Comparison of ENCODE assay signal across 12 mouse cellular contexts in genomic region chr4:82249518-82250354, GRCm38 (mm10).
DNase-seq lines count a peak whose midpoint lies in the region; ATAC-seq and TF ChIP-seq lines count a peak whose summit lies in the region.
"Had no signal": no experiment of that assay in that cellular context is flagged by ENCODE, and none has a peak within 500 bp of the region (broad histone marks: within the 10 kb centered on the region; RNA-seq: fewer than 3 reads in every experiment).

No protein-coding gene starts in this region.

- H3K9me3 ChIP-seq in heart, embryonic 14.5 days (ENCODE audit: control insufficient read depth, low read length) = no peaks in the 10 kb centered on the region
- H3K9me3 ChIP-seq in lung, embryonic 15.5 days = no peaks in the 10 kb centered on the region
- H3K9me3 ChIP-seq in embryonic facial prominence, embryonic 15.5 days (replicated peaks) = no peaks in the 10 kb centered on the region
- no peaks in the 10 kb centered on the region for H3K9me3 ChIP-seq in neural tube, embryonic 15.5 days (replicated peaks)
- no peaks in the 10 kb centered on the region for H3K9me3 ChIP-seq in forebrain, embryonic 15.5 days
- H3K9me3 ChIP-seq: neural tube, embryonic 12.5 days had no signal

- 70% methylated on average over 11 of the region's 11 CpGs for WGBS in heart, embryonic 14.5 days
- 16% methylated on average over 11 of the region's 11 CpGs for WGBS in lung, embryonic 15.5 days
- 43% methylated on average over 11 of the region's 11 CpGs for WGBS in lung, adult 2 months
- 14% methylated on average over 11 of the region's 11 CpGs for WGBS in embryonic facial prominence, embryonic 15.5 days
- WGBS in neural tube, embryonic 15.5 days = 56% methylated on average over 11 of the region's 11 CpGs
- WGBS in forebrain, embryonic 15.5 days = 76% methylated on average over 11 of the region's 11 CpGs

- no peak for TF ChIP-seq CTCF in lung, adult 2 months (IDR thresholded peaks at IDR 0.05; ENCODE audit: insufficient read depth, low read length)

- no peaks in the 10 kb centered on the region for H3K36me3 ChIP-seq in heart, embryonic 14.5 days (ENCODE audit: control insufficient read depth, insufficient read depth, low read length)
- H3K36me3 ChIP-seq in lung, embryonic 15.5 days = no peaks in the 10 kb centered on the region
- H3K36me3 ChIP-seq in embryonic facial prominence, embryonic 15.5 days = no peaks in the 10 kb centered on the region
- H3K36me3 ChIP-seq in neural tube, embryonic 15.5 days = no peaks in the 10 kb centered on the region
- no peaks in the 10 kb centered on the region for H3K36me3 ChIP-seq in forebrain, embryonic 15.5 days
- H3K36me3 ChIP-seq: neural tube, embryonic 12.5 days had no signal

- no peak overlapping the region for H3K4me3 ChIP-seq in heart, embryonic 14.5 days (ENCODE audit: control insufficient read depth in 1 of 2, insufficient read depth in 1 of 2, low read depth in 1 of 2, low read length in 2 of 2)
- no peak overlapping the region for H3K4me3 ChIP-seq in lung, embryonic 15.5 days
- H3K4me3 ChIP-seq in lung, adult 2 months (replicated peaks; ENCODE audit: extremely low read depth, low read depth, low read length) = no peak overlapping the region
- no peak overlapping the region for H3K4me3 ChIP-seq in embryonic facial prominence, embryonic 15.5 days (replicated peaks)
- H3K4me3 ChIP-seq in neural tube, embryonic 15.5 days (replicated peaks) = no peak overlapping the region
- H3K4me3 ChIP-seq in forebrain, embryonic 15.5 days = no peak overlapping the region
- H3K4me3 ChIP-seq: neural tube, embryonic 12.5 days had no signal

- H3K4me1 ChIP-seq in heart, embryonic 14.5 days (ENCODE audit: control insufficient read depth in 2 of 2, insufficient read depth in 2 of 2, low read length in 2 of 2) = peaks cover 11 to 27% of the 10 kb centered on the region in 2 experiments
- H3K4me1 ChIP-seq in lung, embryonic 15.5 days = peaks cover 28% of the 10 kb centered on the region
- peaks cover 13% of the 10 kb centered on the region for H3K4me1 ChIP-seq in lung, adult 2 months (ENCODE audit: control insufficient read depth, insufficient read depth, low read length)
- H3K4me1 ChIP-seq in embryonic facial prominence, embryonic 15.5 days = peaks cover 29% of the 10 kb centered on the region
- H3K4me1 ChIP-seq in neural tube, embryonic 15.5 days = no peaks in the 10 kb centered on the region
- no peaks in the 10 kb centered on the region for H3K4me1 ChIP-seq in forebrain, embryonic 15.5 days
- H3K4me1 ChIP-seq: neural tube, embryonic 12.5 days had no signal

- H3K27me3 ChIP-seq in heart, embryonic 14.5 days (ENCODE audit: control insufficient read depth, insufficient read depth, low read length) = no peaks in the 10 kb centered on the region
- H3K27me3 ChIP-seq in lung, embryonic 15.5 days = no peaks in the 10 kb centered on the region
- H3K27me3 ChIP-seq in embryonic facial prominence, embryonic 15.5 days = no peaks in the 10 kb centered on the region
- H3K27me3 ChIP-seq in neural tube, embryonic 15.5 days (replicated peaks) = no peaks in the 10 kb centered on the region
- H3K27me3 ChIP-seq in forebrain, embryonic 15.5 days = no peaks in the 10 kb centered on the region
- H3K27me3 ChIP-seq: neural tube, embryonic 12.5 days had no signal

- peak overlapping the region; percentile 50 to 77 for H3K27ac ChIP-seq in heart, embryonic 14.5 days (replicated peaks in 1 of 2; ENCODE audit: control insufficient read depth in 1 of 2, insufficient read depth in 1 of 2, low read depth in 2 of 2, low read length in 2 of 2)
- peak overlapping the region; percentile 98 for H3K27ac ChIP-seq in lung, embryonic 15.5 days
- peak overlapping the region; percentile 94 for H3K27ac ChIP-seq in embryonic facial prominence, embryonic 15.5 days (replicated peaks)
- 0 out of 2 replicates have a peak overlapping the region, but pooled peaks have one; percentile 49 for H3K27ac ChIP-seq in neural tube, embryonic 15.5 days (replicated peaks)
- no peak overlapping the region for H3K27ac ChIP-seq in forebrain, embryonic 15.5 days (replicated peaks)
- H3K27ac ChIP-seq: macrophage; neural tube, embryonic 12.5 days had no signal

- no peak for ATAC-seq in heart, embryonic 14.5 days (ENCODE audit: insufficient number of reproducible peaks, insufficient read depth, low FRiP score, low read depth)
- peak; percentile 81 for ATAC-seq in lung, embryonic 15.5 days (ENCODE audit: borderline replicate concordance, extremely low read depth, low FRiP score, low TSS enrichment)
- ATAC-seq in embryonic facial prominence, embryonic 15.5 days (ENCODE audit: insufficient number of reproducible peaks, low FRiP score, low TSS enrichment, low read depth) = peak; percentile 79
- ATAC-seq in neural tube, embryonic 15.5 days (ENCODE audit: low FRiP score) = no peak
- no peak for ATAC-seq in megakaryocyte, adult 5-6 weeks (ENCODE audit: poor library complexity, severe bottlenecking)
- ATAC-seq in forebrain, embryonic 15.5 days (replicated peaks) = no peak
- ATAC-seq: activated CD4-positive, CD25-positive, alpha-beta regulatory T cell, adult 4 months had no signal

- no peak overlapping the region for H3K4me2 ChIP-seq in heart, embryonic 14.5 days (ENCODE audit: low read length)
- H3K4me2 ChIP-seq in lung, embryonic 15.5 days = no peak overlapping the region; the same call in 1 of the 2 replicates
- H3K4me2 ChIP-seq in embryonic facial prominence, embryonic 15.5 days (replicated peaks) = 0 out of 2 replicates have a peak overlapping the region, but pooled peaks have one; percentile 4
- no peak overlapping the region for H3K4me2 ChIP-seq in neural tube, embryonic 15.5 days
- H3K4me2 ChIP-seq in forebrain, embryonic 15.5 days (replicated peaks) = no peak overlapping the region
- H3K4me2 ChIP-seq: neural tube, embryonic 12.5 days had no signal

- intact Hi-C loops in heart, postnatal 25 days (cut with DNase I) = loop anchor here (2.0 to 5.0 kb wide), 2 partner anchors 27 to 77 kb away; no protein-coding TSS in a partner anchor

- H3K9ac ChIP-seq in heart, embryonic 14.5 days (ENCODE audit: low read length) = no peak overlapping the region; the same call in 1 of the 2 replicates
- H3K9ac ChIP-seq in lung, embryonic 15.5 days = no peak overlapping the region
- no peak overlapping the region for H3K9ac ChIP-seq in embryonic facial prominence, embryonic 15.5 days
- no peak overlapping the region for H3K9ac ChIP-seq in neural tube, embryonic 15.5 days (replicated peaks)
- H3K9ac ChIP-seq in forebrain, embryonic 15.5 days (replicated peaks) = no peak overlapping the region
- H3K9ac ChIP-seq: neural tube, embryonic 12.5 days had no signal

- no peak for TF ChIP-seq POLR2A in lung, adult 2 months (IDR thresholded peaks at IDR 0.05; ENCODE audit: borderline replicate concordance, extremely low read depth, low read depth, low read length)

- DNase-seq in heart, postnatal 25 days (ENCODE audit: low spot score) = no peak
- no peak for DNase-seq in lung, adult 2 months
- DNase-seq: cerebellum, adult 8-10 months had no signal

Comparison
In these comparisons a context has a peak if more than half of its experiments do, and no peak if none do; other contexts are left out.
1. ATAC-seq: peak in lung, embryonic 15.5 days (single experiment) and embryonic facial prominence, embryonic 15.5 days (single experiment); none in heart, embryonic 14.5 days (single experiment), neural tube, embryonic 15.5 days (single experiment), megakaryocyte, adult 5-6 weeks (single experiment) and forebrain, embryonic 15.5 days (single experiment).